Mouse (Mus musculus): Measurements from ENCODE around the gene Ndst2.

GRCm38 (mm10) chr14:20694884-20695760 lies 39.2 kb downstream of the Ndst2 start, which contains the start of gene Fut11:
- TF ChIP-seq CTCF (IDR thresholded peaks at IDR 0.05; ENCODE audit: low read depth), result no peak
- no peak for TF ChIP-seq EP300 (IDR thresholded peaks at IDR 0.05; ENCODE audit: low read depth)

Data from liver, embryonic 14.5 days (tissue).